Mouse (Mus musculus) naive thymus-derived CD4-positive, alpha-beta T cell, adult 5 months (primary cell): ENCODE measurements around the gene Gm17728. TPM values are rescaled to one million over a fixed set of nuclear protein-coding genes. Genes with fewer than 3 reads are reported as not detected.

Source experiments
- polyA plus RNA-seq: library from polyadenylated mRNA; unstranded; fragments of 100-300 nt; shearing (Covaris generic); gene quantifications from one replicate; pipeline ENCODE4 v1.2.1, GENCODE M21; 2017

Gene Gm17728
- not detected for polyA plus RNA-seq

GRCm38 (mm10) chr17:9421760-9422159 is at the start of gene Gm17728:
Gene Gm17728, plus strand, starts transcription at chr17:9422060.

Other genes with a start within 250 kb of the Gm17728 start
- not detected for gene Pabpc6, start 247.7 kb downstream of the Gm17728 start, polyA plus RNA-seq